Mouse (Mus musculus) brain, embryonic 18.5 days (tissue): ENCODE measurements around the gene Olfr790.

Experiments
- DNase-seq: peaks from one replicate; pipeline ENCODE4 v3.0.0-alpha.2; 2012; ENCODE audit warnings: low read depth, low spot score

Olfr790 gene

GRCm38 (mm10) chr10:129498192-129498591 lies at the start of gene Olfr790:
Gene Olfr790 (plus strand): TSS chr10:129498492.
- no peak for DNase-seq

DNA sequence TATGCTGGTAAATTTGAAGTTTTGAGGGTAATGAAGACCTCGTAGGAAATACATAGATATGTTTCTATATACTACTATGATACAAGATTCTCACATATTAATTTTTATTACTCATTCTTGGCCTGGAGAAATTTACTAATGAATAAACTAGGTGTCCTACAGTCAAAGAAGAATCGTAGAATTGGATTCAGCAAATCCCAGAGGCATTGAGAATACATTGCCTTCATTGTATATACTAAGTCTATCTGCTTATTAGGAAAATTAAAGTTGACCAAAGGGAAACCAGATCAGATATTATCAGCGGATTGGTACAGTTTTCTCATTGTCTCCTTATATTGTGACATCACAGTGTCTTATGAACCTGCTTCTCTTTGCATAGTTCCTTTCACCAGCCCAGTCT lies 36.7 kb upstream of the Olfr790 start, which contains the start of gene Olfr787:
Gene Olfr787, plus strand, starts transcription at position 301 of the 400 bp plus-strand sequence.
- no peak for DNase-seq

GRCm38 (mm10) chr10:129470698-129471097 lies 27.6 kb upstream of the Olfr790 start, which contains the start of gene Olfr788:
Gene Olfr788 (plus strand): TSS chr10:129470998.
- no peak for DNase-seq

GRCm38 (mm10) chr10:129473256-129473655 lies 25.0 kb upstream of the Olfr790 start:
- no peak for DNase-seq

DNA sequence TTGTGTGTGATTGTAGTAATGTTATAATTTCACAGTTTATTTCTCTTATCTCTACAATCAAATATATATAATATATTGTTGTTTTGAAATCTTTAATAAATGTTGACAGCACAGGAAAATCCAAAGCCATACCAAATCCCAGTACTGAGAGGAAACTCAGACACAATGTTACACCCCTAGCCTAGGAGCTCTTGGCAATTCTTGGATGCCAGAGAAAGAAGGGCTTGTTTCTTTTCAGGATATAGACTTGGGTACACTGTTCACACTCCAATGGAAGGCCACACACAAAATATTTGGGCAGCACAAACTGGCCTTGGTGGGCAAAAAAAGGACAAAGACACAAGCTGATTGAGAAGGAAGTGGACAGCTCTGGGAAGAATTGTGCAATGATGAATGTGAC lies 24.6 kb upstream of the Olfr790 start:
- DNase-seq, result no peak

- DNase-seq, result no peak
Measured at GRCm38 (mm10) chr10:129484452-129484851, 13.8 kb upstream of the Olfr790 start, which contains the start of gene Olfr789. Gene Olfr789 (plus strand): TSS chr10:129484752.

- DNase-seq, result no peak
Measured at GRCm38 (mm10) chr10:129490101-129490500, 8.2 kb upstream of the Olfr790 start.

- DNase-seq, result no peak
Measured at GRCm38 (mm10) chr10:129521492-129521891, 23.2 kb downstream of the Olfr790 start, which contains the start of gene Olfr791. Gene Olfr791 (plus strand): TSS chr10:129521792.

DNA sequence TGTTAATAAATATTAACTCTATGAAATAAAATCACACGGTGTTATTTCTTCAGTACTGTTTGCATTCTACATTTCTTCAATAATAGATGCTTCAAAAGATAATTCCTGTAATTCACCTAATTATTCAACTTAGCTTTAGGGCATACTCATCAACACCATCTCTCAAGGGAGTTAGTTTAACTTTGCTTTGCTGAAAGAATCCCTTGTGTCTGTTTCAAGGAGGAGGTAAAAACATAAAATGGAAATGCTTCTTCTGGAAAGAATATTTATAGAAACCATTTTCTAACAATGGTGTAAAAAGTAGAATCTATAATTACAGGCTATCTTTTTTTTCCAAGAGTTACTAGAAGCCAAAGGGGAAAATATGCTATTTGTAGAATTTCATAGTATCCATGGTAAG lies 40.6 kb downstream of the Olfr790 start, which contains the start of gene Olfr792:
Gene Olfr792, plus strand, starts transcription at position 301 of the 400 bp plus-strand sequence.
- no peak for DNase-seq

DNA sequence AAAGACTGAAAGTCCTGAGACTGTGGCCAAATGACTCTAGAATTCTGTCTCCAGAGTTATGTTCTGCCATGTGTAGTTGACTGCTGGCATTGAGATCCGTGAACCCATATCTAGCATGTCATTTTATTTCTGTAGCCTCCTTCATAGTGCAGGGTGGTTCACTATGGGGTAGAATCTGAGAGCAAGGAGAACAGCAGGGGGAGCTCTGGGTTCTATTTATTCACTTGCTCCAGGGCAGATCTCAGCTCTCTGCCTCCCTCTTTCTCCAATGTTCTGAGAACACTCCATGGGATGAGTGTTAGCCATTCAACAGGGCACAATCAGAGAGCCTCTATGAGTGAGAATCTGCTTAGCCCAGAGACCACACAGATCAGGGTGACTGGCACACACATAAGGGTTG lies 51.1 kb downstream of the Olfr790 start:
- DNase-seq, result no peak
